21 mouse cellular contexts compared by ENCODE assay signal in genomic region chr19:47345851-47346568, GRCm38 (mm10).
DNase-seq lines count a peak whose midpoint lies in the region; ATAC-seq lines count a peak whose summit lies in the region.
"Had no signal": no experiment of that assay in that cellular context is flagged by ENCODE, and none has a peak within 500 bp of the region (broad histone marks: within the 10 kb centered on the region; RNA-seq: fewer than 3 reads in every experiment).

No protein-coding gene starts in this region.

- H3K36me3 ChIP-seq in heart, embryonic 11.5 days (ENCODE audit: control insufficient read depth, insufficient read depth, low read length) = no peaks in the 10 kb centered on the region
- H3K36me3 ChIP-seq in hindbrain, embryonic 11.5 days (ENCODE audit: control insufficient read depth, insufficient read depth, low read length) = no peaks in the 10 kb centered on the region
- H3K36me3 ChIP-seq: G1E; kidney, embryonic 15.5 days; stomach, embryonic 15.5 days had no signal

- no peak overlapping the region; the same call in 1 of the 2 replicates for H3K9ac ChIP-seq in heart, embryonic 11.5 days (ENCODE audit: low read depth, low read length)
- no peak overlapping the region for H3K9ac ChIP-seq in hindbrain, embryonic 11.5 days (ENCODE audit: low read depth, low read length)
- H3K9ac ChIP-seq: kidney, embryonic 15.5 days; lung, embryonic 14.5 days; stomach, embryonic 15.5 days had no signal

- H3K4me1 ChIP-seq in heart, embryonic 11.5 days (ENCODE audit: control insufficient read depth, insufficient read depth, low read length) = peaks cover 19% of the 10 kb centered on the region
- peaks cover 12% of the 10 kb centered on the region; the same call in 1 of the 2 replicates for H3K4me1 ChIP-seq in hindbrain, embryonic 11.5 days (replicated peaks; ENCODE audit: control insufficient read depth, insufficient read depth, low read length)

- no peak overlapping the region for H3K4me3 ChIP-seq in heart, embryonic 11.5 days (ENCODE audit: low read depth, low read length)
- H3K4me3 ChIP-seq in hindbrain, embryonic 11.5 days (ENCODE audit: low read depth, low read length) = no peak overlapping the region
- H3K4me3 ChIP-seq: kidney, embryonic 15.5 days; megakaryocyte, embryonic 14.5 days; stomach, embryonic 15.5 days had no signal

- no peaks in the 10 kb centered on the region for H3K9me3 ChIP-seq in heart, embryonic 11.5 days (replicated peaks; ENCODE audit: control insufficient read depth, low read length)
- no peaks in the 10 kb centered on the region for H3K9me3 ChIP-seq in hindbrain, embryonic 11.5 days (ENCODE audit: control insufficient read depth, low read length)
- H3K9me3 ChIP-seq: G1E; kidney, embryonic 15.5 days; stomach, embryonic 15.5 days had no signal

- WGBS in heart, embryonic 11.5 days (ENCODE audit: insufficient replicate concordance) = 73% methylated on average over 6 of the region's 6 CpGs
- WGBS in hindbrain, embryonic 11.5 days = 74% methylated on average over 6 of the region's 6 CpGs

- H3K27me3 ChIP-seq in heart, embryonic 11.5 days (ENCODE audit: control insufficient read depth, insufficient read depth, low read length) = peaks cover 17% of the 10 kb centered on the region; the same call in 1 of the 2 replicates
- H3K27me3 ChIP-seq in hindbrain, embryonic 11.5 days (ENCODE audit: control insufficient read depth, insufficient read depth, low read length) = peaks cover 27% of the 10 kb centered on the region

- H3K27ac ChIP-seq in heart, embryonic 11.5 days (ENCODE audit: low read depth, low read length) = no peak overlapping the region
- no peak overlapping the region for H3K27ac ChIP-seq in hindbrain, embryonic 11.5 days (ENCODE audit: low read depth, low read length)
- H3K27ac ChIP-seq: hindbrain, postnatal 0 days; kidney, embryonic 15.5 days; stomach, embryonic 15.5 days had no signal

- H3K4me2 ChIP-seq in heart, embryonic 11.5 days = no peak overlapping the region
- no peak overlapping the region for H3K4me2 ChIP-seq in hindbrain, embryonic 11.5 days (replicated peaks; ENCODE audit: low read depth, low read length)
- H3K4me2 ChIP-seq: kidney, embryonic 15.5 days; liver, embryonic 11.5 days; lung, embryonic 14.5 days; stomach, embryonic 15.5 days had no signal

- peak; percentile 41 to 43 for DNase-seq in heart, adult 9 months (ENCODE audit: low spot score in 2 of 2)
- DNase-seq in 3134 (ENCODE audit: extremely low read depth, insufficient read length, low spot score) = peak; percentile 60
- peak; percentile 85 for DNase-seq in 3T3-L1 (ENCODE audit: low read depth, low spot score)
- peak; percentile 51 for DNase-seq in fibroblast of lung, adult 2 months (ENCODE audit: low read depth)
- no peak for DNase-seq in hindbrain, embryonic 11.5 days (ENCODE audit: low spot score)
- DNase-seq in layer of hippocampus, adult 9-10 months (ENCODE audit: low spot score) = no peak
- DNase-seq: cerebellum, adult 9-10 months; kidney, postnatal 4 days; lung, embryonic 14.5 days; midbrain, embryonic 14.5 days; right cerebral cortex, postnatal 14 days; spleen, adult 18-20 months; thymus, adult 2 months had no signal

- no peak for ATAC-seq in heart, embryonic 11.5 days (replicated peaks; ENCODE audit: insufficient number of reproducible peaks, low FRiP score, low TSS enrichment)
- ATAC-seq in hindbrain, embryonic 11.5 days (ENCODE audit: low FRiP score) = no peak
- ATAC-seq: hindbrain, postnatal 0 days; intestine, postnatal 0 days had no signal

Comparison
In these comparisons a context has a peak if more than half of its experiments do, and no peak if none do; other contexts are left out.
1. DNase-seq: peak in heart, adult 9 months (2 of 2), 3134 (single experiment), 3T3-L1 (single experiment) and fibroblast of lung, adult 2 months (single experiment); none in hindbrain, embryonic 11.5 days (single experiment) and layer of hippocampus, adult 9-10 months (single experiment).